Mouse (Mus musculus): Measurements from ENCODE around the gene Gatc. TPM values are rescaled to one million over a fixed set of nuclear protein-coding genes. Genes with fewer than 3 reads are reported as not detected.
"Not testable (repeated sequence)": the region's sequence is repeated elsewhere in the genome, so short reads cannot be mapped to it uniquely, and the experiment has no call there.

Gene Gatc
- polyA plus RNA-seq (2015; fragmentation: Nextera tagmentation; extraction: Ambion mirVana), result 25.7 and 28.3 TPM in 2 replicates

GRCm38 (mm10) chr5:115340577-115341313, at the start of gene Gatc, which contains the start of gene Triap1:
Gatc (minus strand) TSS chr5:115341178.
Triap1 (plus strand) TSS chr5:115341225.
- Histone ChIP-seq H3K4me1 (peaks cover 24% of the 10 kb centered on the region), H3K27ac (no peak within 1 kb of the TSS; the same call in 1 of the 2 replicates), H3K4me3 (peak within 1 kb of the TSS; percentile 73), H3K9ac (peak within 1 kb of the TSS; percentile 89), H3K9me3 (no peaks in the 10 kb centered on the region), H3K27me3 (no peaks in the 10 kb centered on the region), H3K4me2 (replicated peaks) (peak within 1 kb of the TSS; percentile 81), H3K36me3 (peaks cover 45% of the 10 kb centered on the region)
- WGBS, result under 1% methylated on average over 62 of the region's 62 CpGs
- ATAC-seq (ENCODE audit: low FRiP score, low read depth), result peak; percentile 93

GRCm38 (mm10) chr5:115378882-115379281, 37.9 kb upstream of the Gatc start:
- WGBS, result 79% methylated on average over 2 of the region's 2 CpGs
- not testable (repeated sequence) for H3K4me1 ChIP-seq; H3K36me3 ChIP-seq; ATAC-seq (ENCODE audit: low FRiP score, low read depth); H3K27me3 ChIP-seq; H3K4me2 ChIP-seq (replicated peaks); H3K4me3 ChIP-seq; H3K9ac ChIP-seq; H3K27ac ChIP-seq; H3K9me3 ChIP-seq

GRCm38 (mm10) chr5:115375436-115375835, 34.5 kb upstream of the Gatc start:
- no peak for ATAC-seq (ENCODE audit: low FRiP score, low read depth)
- Histone ChIP-seq H3K4me3 (no peak overlapping the region), H3K9me3 (no peaks in the 10 kb centered on the region), H3K27ac (no peak overlapping the region), H3K4me1 (peaks cover 9% of the 10 kb centered on the region), H3K9ac (no peak overlapping the region), H3K36me3 (no peaks in the 10 kb centered on the region), H3K4me2 (replicated peaks) (no peak overlapping the region), H3K27me3 (no peaks in the 10 kb centered on the region)
- 91% methylated on average over 2 of the region's 2 CpGs for WGBS

- no peak for ATAC-seq (ENCODE audit: low FRiP score, low read depth)
- Histone ChIP-seq H3K4me1 (peaks cover 9% of the 10 kb centered on the region), H3K9ac (peak overlapping the region; percentile 67), H3K27me3 (no peaks in the 10 kb centered on the region), H3K9me3 (no peaks in the 10 kb centered on the region), H3K4me2 (replicated peaks) (peak overlapping the region; percentile 68), H3K4me3 (peak overlapping the region; percentile 35), H3K27ac (no peak overlapping the region), H3K36me3 (no peaks in the 10 kb centered on the region)
- WGBS, result 23% methylated on average over 11 of the region's 11 CpGs
These were observed 33.3 kb upstream of the Gatc start for GRCm38 (mm10) chr5:115374204-115374820.

- ATAC-seq (ENCODE audit: low FRiP score, low read depth), result no peak
- no peak overlapping the region for H3K27ac ChIP-seq
These were observed 32.6 kb upstream of the Gatc start for GRCm38 (mm10) chr5:115373441-115374203.

GRCm38 (mm10) chr5:115371736-115372135, 30.8 kb upstream of the Gatc start:
- Histone ChIP-seq H3K9me3 (no peaks in the 10 kb centered on the region), H3K4me3 (no peak overlapping the region), H3K27me3 (no peaks in the 10 kb centered on the region), H3K9ac (no peak overlapping the region), H3K4me2 (replicated peaks) (no peak overlapping the region), H3K27ac (no peak overlapping the region), H3K36me3 (no peaks in the 10 kb centered on the region), H3K4me1 (peaks cover 9% of the 10 kb centered on the region)
- ATAC-seq (ENCODE audit: low FRiP score, low read depth), result no peak
- 18% methylated on average over 9 of the region's 9 CpGs for WGBS

More at GRCm38 (mm10) chr5:115373441-115374203, 32.6 kb upstream of the Gatc start:
- peak overlapping the region; percentile 67 for H3K9ac ChIP-seq
- H3K27me3 ChIP-seq, result no peaks in the 10 kb centered on the region
- WGBS, result 25% methylated on average over 26 of the region's 26 CpGs
- no peaks in the 10 kb centered on the region for H3K36me3 ChIP-seq
- peaks cover 9% of the 10 kb centered on the region for H3K4me1 ChIP-seq
- peak overlapping the region; percentile 35 for H3K4me3 ChIP-seq
- H3K4me2 ChIP-seq (replicated peaks), result peak overlapping the region; percentile 68
- no peaks in the 10 kb centered on the region for H3K9me3 ChIP-seq

GRCm38 (mm10) chr5:115364782-115365181, 23.8 kb upstream of the Gatc start:
- no peaks in the 10 kb centered on the region for H3K27me3 ChIP-seq
- H3K36me3 ChIP-seq, result no peaks in the 10 kb centered on the region
- WGBS, result 78% methylated on average over 4 of the region's 4 CpGs
- H3K4me3 ChIP-seq, result no peak overlapping the region
- H3K9ac ChIP-seq, result no peak overlapping the region
- H3K4me2 ChIP-seq (replicated peaks), result no peak overlapping the region
- H3K4me1 ChIP-seq, result no peaks in the 10 kb centered on the region
- ATAC-seq (ENCODE audit: low FRiP score, low read depth), result no peak
- no peak overlapping the region for H3K27ac ChIP-seq
- no peaks in the 10 kb centered on the region for H3K9me3 ChIP-seq

GRCm38 (mm10) chr5:115362819-115363714, 22.1 kb upstream of the Gatc start:
- WGBS, result 25% methylated on average over 19 of the region's 19 CpGs
- no peak overlapping the region for H3K4me2 ChIP-seq (replicated peaks)
- H3K27me3 ChIP-seq, result no peaks in the 10 kb centered on the region
- no peaks in the 10 kb centered on the region for H3K36me3 ChIP-seq
- H3K4me3 ChIP-seq, result no peak overlapping the region
- no peaks in the 10 kb centered on the region for H3K4me1 ChIP-seq
- no peak for ATAC-seq (ENCODE audit: low FRiP score, low read depth)
- no peak overlapping the region for H3K27ac ChIP-seq
- no peaks in the 10 kb centered on the region for H3K9me3 ChIP-seq
- no peak overlapping the region for H3K9ac ChIP-seq

- ATAC-seq (ENCODE audit: low FRiP score, low read depth), result no peak
- no peak overlapping the region for H3K9ac ChIP-seq
- H3K4me1 ChIP-seq, result no peaks in the 10 kb centered on the region
- H3K9me3 ChIP-seq, result no peaks in the 10 kb centered on the region
- H3K4me3 ChIP-seq, result no peak overlapping the region
- no peak overlapping the region for H3K4me2 ChIP-seq (replicated peaks)
- no peaks in the 10 kb centered on the region for H3K27me3 ChIP-seq
- no peak overlapping the region for H3K27ac ChIP-seq
- WGBS, result 35% methylated on average over 7 of the region's 7 CpGs
- H3K36me3 ChIP-seq, result no peaks in the 10 kb centered on the region
These were observed 21.2 kb upstream of the Gatc start for GRCm38 (mm10) chr5:115362216-115362615.

- WGBS, result 40% methylated on average over 5 of the region's 5 CpGs
These were observed 18.9 kb upstream of the Gatc start for GRCm38 (mm10) chr5:115359851-115360372.

GRCm38 (mm10) chr5:115359438-115359837, 18.5 kb upstream of the Gatc start:
- Histone ChIP-seq H3K27ac (no peak overlapping the region), H3K27me3 (no peaks in the 10 kb centered on the region), H3K4me2 (replicated peaks) (no peak overlapping the region), H3K9me3 (no peaks in the 10 kb centered on the region), H3K36me3 (no peaks in the 10 kb centered on the region), H3K4me3 (no peak overlapping the region), H3K9ac (no peak overlapping the region), H3K4me1 (no peaks in the 10 kb centered on the region)
- ATAC-seq (ENCODE audit: low FRiP score, low read depth), result no peak
- 85% methylated on average over 8 of the region's 8 CpGs for WGBS

More at GRCm38 (mm10) chr5:115359851-115360372, 18.9 kb upstream of the Gatc start:
- H3K36me3 ChIP-seq, result no peaks in the 10 kb centered on the region
- no peak for ATAC-seq (ENCODE audit: low FRiP score, low read depth)
- no peak overlapping the region for H3K4me3 ChIP-seq
- H3K4me2 ChIP-seq (replicated peaks), result no peak overlapping the region
- no peaks in the 10 kb centered on the region for H3K27me3 ChIP-seq
- no peak overlapping the region for H3K9ac ChIP-seq
- H3K9me3 ChIP-seq, result no peaks in the 10 kb centered on the region
- no peaks in the 10 kb centered on the region for H3K4me1 ChIP-seq
- no peak overlapping the region for H3K27ac ChIP-seq
